Mouse (Mus musculus) olfactory bulb, adult 2 months (tissue): ENCODE measurements at regions not wholly inside any gene's neighbourhood (a gene's known extent, or its start where the extent isn't known, plus 50 kb on each side); places are given as distances from the start of the nearest gene placed in this dataset.

Source experiments
- CTCF ChIP-seq: fragments of 200-500 bp; IDR thresholded peaks from 2 replicates; pipeline ENCODE4 v1.5.1; 2012; ENCODE audit warnings: low read depth, mild to moderate bottlenecking, low read length, moderate library complexity; ENCODE audit not compliant: insufficient read depth
- POLR2A ChIP-seq: fragments of 200-500 bp; IDR thresholded peaks from 2 replicates; pipeline ENCODE4 v1.6.1; 2012; ENCODE audit warnings: mild to moderate bottlenecking, low read depth, low read length, moderate library complexity; ENCODE audit not compliant: insufficient read depth

DNA sequence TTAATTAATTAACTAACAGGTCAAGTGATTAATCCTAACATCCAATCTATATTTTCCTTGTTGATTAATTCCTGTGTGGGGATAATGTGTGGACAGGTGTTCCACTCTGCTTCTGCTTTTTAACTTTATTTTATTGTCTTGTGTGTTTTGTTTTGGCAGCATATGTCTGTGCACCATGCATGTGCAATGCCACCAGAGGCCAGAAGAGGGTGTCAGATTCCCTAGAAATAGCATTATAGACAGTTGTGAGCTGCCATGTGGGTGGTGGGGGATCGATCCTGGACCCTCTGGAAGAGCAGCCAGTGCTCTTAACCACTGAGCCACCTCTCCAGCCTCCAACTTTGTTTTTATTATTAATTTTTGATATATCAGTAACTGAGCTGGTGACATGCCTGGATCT, 65.6 kb downstream of the En1 start:
- no peak for TF ChIP-seq POLR2A
- TF ChIP-seq CTCF: no peak
